Mouse (Mus musculus) heart, adult 2 months (tissue): ENCODE results near the gene Il17rb. TPM values are rescaled to one million over a fixed set of nuclear protein-coding genes. Genes with fewer than 3 reads are reported as not detected.

Source experiments
- DNase-seq, 2 experiments: peaks; one replicate each; pipeline ENCODE4 v3.0.0; 2021
- H3K27ac ChIP-seq: fragments of 200-600 bp; 2 replicates; pipeline ENCODE4 v1.8.1; 2022
- H3K27me3 ChIP-seq: fragments of 200-500 bp; 2 replicates; pipeline ENCODE4 v1.6.1; 2012; ENCODE audit warnings: mild to moderate bottlenecking, low read length, inconsistent platforms, mixed read lengths; ENCODE audit not compliant: control insufficient read depth, insufficient read depth
- H3K36me3 ChIP-seq: fragments of 200-500 bp; 2 replicates; pipeline ENCODE4 v1.6.1; 2012; ENCODE audit warnings: low read length, inconsistent platforms; ENCODE audit not compliant: control insufficient read depth, insufficient read depth
- H3K4me1 ChIP-seq: fragments of 200-500 bp; 2 replicates; pipeline ENCODE4 v1.6.1; 2011; ENCODE audit warnings: low read length; ENCODE audit not compliant: control insufficient read depth, insufficient read depth
- H3K4me3 ChIP-seq: fragments of 200-600 bp; 2 replicates; pipeline ENCODE4 v1.8.1; 2022
- H3K79me2 ChIP-seq: fragments of 200-500 bp; replicated peaks from 2 replicates; pipeline ENCODE4 v1.6.1; 2012; ENCODE audit warnings: mild to moderate bottlenecking, inconsistent platforms, low read length, moderate library complexity, mixed read lengths; ENCODE audit not compliant: control insufficient read depth, insufficient read depth
- H3K9ac ChIP-seq: fragments of 200-500 bp; 2 replicates; pipeline ENCODE4 v1.6.1; 2012; ENCODE audit warnings: low read depth, mild to moderate bottlenecking, control low read depth, inconsistent platforms, low read length, mixed read lengths
- CTCF ChIP-seq: fragments of 200-600 bp; IDR thresholded peaks from 2 replicates; pipeline ENCODE4 v1.8.1; 2022; ENCODE audit warnings: antibody characterized with exemption, mild to moderate bottlenecking, moderate library complexity
- EP300 ChIP-seq: fragments of 200-500 bp; IDR thresholded peaks from 2 replicates; pipeline ENCODE4 v1.6.1; 2011; ENCODE audit warnings: low read depth, low read length, control low read depth; ENCODE audit not compliant: insufficient read depth
- POLR2A ChIP-seq: fragments of 200-500 bp; IDR thresholded peaks from 2 replicates; pipeline ENCODE4 v1.6.1; 2011; ENCODE audit warnings: mild to moderate bottlenecking, low read depth, low read length, control low read depth; ENCODE audit not compliant: insufficient read depth
- WGBS: fragments of 180-500 bp; shearing (Covaris S2); methylation state at CpG from one replicate; pipeline ENCODE4 v1.1.7; 2018; 5-methylcytosine and 5-hydroxymethylcytosine counted together
- intact Hi-C: fragments of 180-260 bp; cut with DNase I; formaldehyde crosslinking; loops from one replicate; pipeline ENCODE4 v1.15.1; 2025
- polyA plus RNA-seq: library from polyadenylated mRNA; depleted of rRNA; stranded (reverse); fragments of >200 nt; gene quantifications from 2 replicates; pipeline ENCODE4 v1.2.3, GENCODE M21; 2012
- total RNA-seq, 2 experiments: library from RNA; stranded (reverse); gene quantifications; 2 replicates each; pipeline ENCODE4 v1.2.3; 2021

Gene Il17rb
- total and polyA plus RNA-seq, 3 experiments = 0.31 TPM; not detected in 2

DNA sequence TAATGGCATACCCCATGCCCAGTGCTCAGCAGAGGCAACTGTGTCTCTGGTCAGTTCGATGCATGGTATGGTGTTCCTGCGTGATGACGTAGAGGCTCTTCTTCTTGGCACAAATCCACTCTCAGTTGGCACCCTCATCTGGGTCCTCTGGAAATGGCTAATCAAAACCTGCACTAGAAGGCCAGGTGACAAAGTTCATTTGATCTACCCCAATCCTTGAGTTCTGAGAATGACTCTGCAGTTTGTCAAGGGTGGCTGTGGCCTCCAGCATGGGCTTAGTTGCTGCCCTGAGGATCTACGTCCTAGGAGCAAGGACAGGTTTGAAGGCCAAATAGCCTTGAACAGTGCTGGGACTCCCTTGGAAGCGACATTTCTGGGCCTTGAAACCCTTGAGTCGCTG, 10.2 kb upstream of the Il17rb start:
- no peak overlapping the region for H3K27ac ChIP-seq
- intact Hi-C loops = no loop called here
- no peaks in the 10 kb centered on the region for H3K79me2 ChIP-seq
- H3K4me3 ChIP-seq = no peak overlapping the region
- TF ChIP-seq CTCF (no peak), EP300 (no peak), POLR2A (no peak)
- no peaks in the 10 kb centered on the region for H3K27me3 ChIP-seq
- no peak overlapping the region for H3K9ac ChIP-seq
- no peak for DNase-seq
- H3K4me1 ChIP-seq = no peaks in the 10 kb centered on the region
- 91% methylated on average over 6 of the region's 6 CpGs for WGBS
- H3K36me3 ChIP-seq = no peaks in the 10 kb centered on the region

DNA sequence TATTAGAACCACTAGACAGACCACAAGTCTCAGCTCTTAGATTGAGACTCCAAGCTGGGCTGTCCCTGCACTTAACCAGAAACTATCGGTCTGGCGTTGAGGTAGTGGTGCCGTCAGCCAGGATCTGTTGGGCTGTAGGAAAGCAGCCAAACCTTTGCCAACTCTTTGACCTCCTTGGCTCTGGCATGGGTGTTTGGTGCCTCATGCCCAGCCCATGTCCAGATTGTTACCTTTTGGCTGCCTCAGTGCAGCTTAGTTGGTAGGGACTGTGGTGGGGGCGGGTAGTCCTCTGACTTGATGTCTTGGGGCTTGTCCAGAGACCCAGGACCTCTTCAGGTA, 9.7 kb upstream of the Il17rb start:
- peak in 1 of 2 experiments; percentile 21 for DNase-seq
- H3K27me3 ChIP-seq = no peaks in the 10 kb centered on the region
- H3K9ac ChIP-seq = no peak overlapping the region
- no peaks in the 10 kb centered on the region for H3K79me2 ChIP-seq
- no peaks in the 10 kb centered on the region for H3K36me3 ChIP-seq
- H3K4me1 ChIP-seq = no peaks in the 10 kb centered on the region
- intact Hi-C loops = no loop called here
- H3K27ac ChIP-seq = no peak overlapping the region
- TF ChIP-seq POLR2A = no peak
- TF ChIP-seq CTCF = no peak
- TF ChIP-seq EP300 = no peak
- H3K4me3 ChIP-seq = no peak overlapping the region
- 80% methylated on average over 4 of the region's 4 CpGs for WGBS

DNA sequence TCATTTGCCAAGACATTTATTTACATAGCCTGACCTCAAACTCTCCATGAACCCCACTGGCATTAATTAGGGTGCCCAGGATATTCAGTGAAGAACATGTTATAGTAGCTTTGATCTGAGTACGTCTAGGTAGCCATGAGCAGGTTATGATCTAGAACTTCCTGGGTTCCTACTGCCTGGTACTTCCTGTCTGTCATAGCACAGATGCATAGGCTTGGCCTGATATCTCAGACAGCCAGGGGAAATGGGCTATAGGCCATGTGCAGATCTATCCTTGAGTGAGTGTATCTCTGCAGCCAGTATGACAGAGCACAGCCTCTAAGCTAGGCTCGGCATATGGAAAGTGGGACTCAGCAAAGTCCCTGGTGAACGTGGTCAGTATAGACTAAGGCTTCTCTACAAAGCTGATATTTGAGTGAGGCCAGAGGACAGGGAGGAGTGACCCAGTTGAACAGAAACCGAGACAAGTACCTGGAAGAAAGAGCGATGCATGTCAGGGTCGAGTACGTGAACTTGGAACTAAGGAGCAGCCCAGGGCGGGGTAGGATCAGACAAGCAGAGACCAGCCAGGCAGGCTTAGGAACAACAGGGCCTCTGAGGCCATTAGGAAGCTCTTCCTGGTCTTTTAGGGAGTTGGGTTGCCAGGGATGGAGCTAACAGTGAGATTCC, 9.2 kb upstream of the Il17rb start:
- H3K4me3 ChIP-seq = no peak overlapping the region
- no peak overlapping the region for H3K27ac ChIP-seq
- no peaks in the 10 kb centered on the region for H3K79me2 ChIP-seq
- TF ChIP-seq POLR2A = no peak
- intact Hi-C loops = no loop called here
- no peaks in the 10 kb centered on the region for H3K4me1 ChIP-seq
- H3K36me3 ChIP-seq = no peaks in the 10 kb centered on the region
- H3K27me3 ChIP-seq = no peaks in the 10 kb centered on the region
- no peak overlapping the region for H3K9ac ChIP-seq
- 85% methylated on average over 8 of the region's 8 CpGs for WGBS
- no peak for DNase-seq

DNA sequence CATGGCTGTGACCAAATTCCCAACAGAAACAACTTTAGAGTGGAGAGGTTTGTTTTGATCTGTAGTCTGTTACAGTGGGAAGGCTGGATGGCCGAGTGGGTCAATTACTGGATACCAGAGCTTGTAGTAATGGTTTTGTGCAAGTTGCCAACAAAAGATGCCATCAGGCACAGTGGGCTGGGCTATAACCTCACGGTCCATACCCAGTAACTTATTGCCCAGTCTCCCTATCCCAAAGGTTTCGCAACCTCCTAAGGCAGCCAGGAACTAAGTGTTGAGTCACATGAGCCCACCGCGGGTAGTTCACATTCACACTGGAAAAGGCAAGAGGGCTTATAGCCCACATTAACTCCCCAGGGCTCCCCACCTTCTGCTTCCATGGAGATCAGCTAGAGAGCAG, 8.0 kb upstream of the Il17rb start:
- WGBS = 86% methylated on average over 5 of the region's 5 CpGs
- H3K4me3 ChIP-seq = no peak overlapping the region
- H3K9ac ChIP-seq = no peak overlapping the region
- no peak for DNase-seq
- H3K27ac ChIP-seq = no peak overlapping the region
- H3K4me1 ChIP-seq = no peaks in the 10 kb centered on the region
- no peaks in the 10 kb centered on the region for H3K27me3 ChIP-seq
- no peak for TF ChIP-seq EP300
- no peak for TF ChIP-seq POLR2A
- no peak for TF ChIP-seq CTCF
- no peaks in the 10 kb centered on the region for H3K36me3 ChIP-seq
- intact Hi-C loops = no loop called here
- H3K79me2 ChIP-seq = no peaks in the 10 kb centered on the region

DNA sequence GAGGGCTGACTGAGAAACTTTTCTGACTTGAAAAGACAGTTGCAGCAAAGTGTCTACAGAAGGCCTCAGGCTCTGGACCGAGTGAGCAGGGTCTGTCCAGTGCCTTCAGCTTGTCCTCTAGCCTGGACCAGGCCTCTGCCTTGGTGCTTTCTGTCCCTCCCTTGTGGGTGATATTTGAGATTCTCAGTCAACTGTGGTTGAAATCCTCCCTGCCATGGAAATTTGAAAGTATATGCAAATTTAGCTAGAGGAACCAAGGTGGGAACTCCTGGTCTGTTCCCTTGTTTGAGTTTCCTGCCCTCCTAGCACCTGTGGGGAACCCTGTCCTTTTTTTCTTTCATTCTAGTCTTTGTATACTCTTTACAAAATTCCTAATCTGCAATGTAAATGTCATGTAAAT, 6.3 kb upstream of the Il17rb start:
- 69% methylated on average over 1 of the region's 1 CpGs for WGBS
- Histone ChIP-seq H3K4me3 (no peak overlapping the region), H3K9ac (no peak overlapping the region), H3K36me3 (no peaks in the 10 kb centered on the region), H3K27me3 (no peaks in the 10 kb centered on the region), H3K4me1 (no peaks in the 10 kb centered on the region; the same call in 1 of the 2 replicates), H3K79me2 (no peaks in the 10 kb centered on the region), H3K27ac (no peak overlapping the region)
- no peak for DNase-seq
- intact Hi-C loops = no loop called here
- TF ChIP-seq CTCF (no peak), EP300 (no peak), POLR2A (no peak)

DNA sequence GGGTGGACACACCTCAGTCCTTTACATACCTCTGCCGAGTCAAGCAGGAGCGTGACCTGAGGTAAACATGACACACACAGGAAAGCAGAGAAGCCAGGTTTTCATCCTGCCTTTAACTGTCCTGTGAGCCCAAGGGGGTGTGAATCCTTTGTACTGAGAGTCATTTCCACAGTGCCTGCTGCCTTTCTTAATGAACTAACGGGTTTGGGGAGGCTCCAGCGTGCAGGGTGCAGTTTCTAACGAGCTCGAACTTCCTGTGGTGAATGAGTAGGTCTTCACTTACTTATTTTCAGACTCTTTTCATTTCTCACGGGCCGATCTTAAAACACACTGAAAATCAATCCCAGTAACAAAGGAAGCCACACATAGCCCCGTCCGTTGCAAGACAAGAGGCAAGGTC, 5.8 kb upstream of the Il17rb start:
- Histone ChIP-seq H3K79me2 (no peaks in the 10 kb centered on the region), H3K4me1 (no peaks in the 10 kb centered on the region; the same call in 1 of the 2 replicates), H3K27me3 (no peaks in the 10 kb centered on the region), H3K27ac (no peak overlapping the region), H3K9ac (no peak overlapping the region), H3K4me3 (no peak overlapping the region), H3K36me3 (no peaks in the 10 kb centered on the region)
- no peak for DNase-seq
- 67% methylated on average over 10 of the region's 10 CpGs for WGBS
- no peak for TF ChIP-seq CTCF
- no peak for TF ChIP-seq EP300
- no peak for TF ChIP-seq POLR2A
- intact Hi-C loops = no loop called here
